Mouse (Mus musculus): ENCODE data around the gene Gigyf1. TPM values are rescaled to one million over a fixed set of nuclear protein-coding genes. Genes with fewer than 3 reads are reported as not detected.

Gene Gigyf1
- polyA plus RNA-seq, 1 experiment from 2014 or later, result 19.4 TPM

GRCm38 (mm10) chr5:137530588-137531413 lies 12.5 kb downstream of the Gigyf1 start:
- peak; percentile 57 for ATAC-seq
- under 1% methylated on average over 40 of the region's 46 CpGs for WGBS
- H3K9ac ChIP-seq (ENCODE audit: low read depth, low read length), result peak overlapping the region; percentile 100
- peak overlapping the region; percentile 96 for H3K4me3 ChIP-seq (ENCODE audit: low read depth, low read length)
- peak overlapping the region; percentile 99 for H3K27ac ChIP-seq (ENCODE audit: low read length)
- peaks cover 27% of the 10 kb centered on the region for H3K36me3 ChIP-seq (ENCODE audit: control insufficient read depth, insufficient read depth, low read length)
- H3K9me3 ChIP-seq (replicated peaks; ENCODE audit: control insufficient read depth, low read length, poor library complexity, severe bottlenecking), result no peaks in the 10 kb centered on the region
- H3K4me1 ChIP-seq (ENCODE audit: control insufficient read depth, insufficient read depth, low read length), result peaks cover 21% of the 10 kb centered on the region
- H3K27me3 ChIP-seq (ENCODE audit: control insufficient read depth, insufficient read depth, low read depth, low read length), result no peaks in the 10 kb centered on the region
- H3K4me2 ChIP-seq (ENCODE audit: low read length), result peak overlapping the region; percentile 90

- Histone ChIP-seq H3K27ac (ENCODE audit: low read length) (peak overlapping the region; percentile 99), H3K9ac (ENCODE audit: low read depth, low read length) (peak overlapping the region; percentile 100), H3K4me2 (ENCODE audit: low read length) (peak overlapping the region; percentile 90), H3K4me3 (ENCODE audit: low read depth, low read length) (peak overlapping the region; percentile 96), H3K4me1 (ENCODE audit: control insufficient read depth, insufficient read depth, low read length) (peaks cover 21% of the 10 kb centered on the region), H3K9me3 (replicated peaks; ENCODE audit: control insufficient read depth, low read length, poor library complexity, severe bottlenecking) (no peaks in the 10 kb centered on the region), H3K27me3 (ENCODE audit: control insufficient read depth, insufficient read depth, low read depth, low read length) (no peaks in the 10 kb centered on the region), H3K36me3 (ENCODE audit: control insufficient read depth, insufficient read depth, low read length) (peaks cover 27% of the 10 kb centered on the region)
- no peak; the same call in none of the 2 replicates for ATAC-seq
- under 1% methylated on average over 50 of the region's 51 CpGs for WGBS
Observed at GRCm38 (mm10) chr5:137531414-137532130, 13.2 kb downstream of the Gigyf1 start.

- H3K4me3 ChIP-seq (ENCODE audit: low read depth, low read length), result peak overlapping the region; percentile 96
- H3K27me3 ChIP-seq (ENCODE audit: control insufficient read depth, insufficient read depth, low read depth, low read length), result no peaks in the 10 kb centered on the region
- H3K36me3 ChIP-seq (ENCODE audit: control insufficient read depth, insufficient read depth, low read length), result peaks cover 26% of the 10 kb centered on the region
- peak overlapping the region; percentile 90 for H3K4me2 ChIP-seq (ENCODE audit: low read length)
- H3K9me3 ChIP-seq (replicated peaks; ENCODE audit: control insufficient read depth, low read length, poor library complexity, severe bottlenecking), result no peaks in the 10 kb centered on the region
- peak overlapping the region; percentile 100 for H3K9ac ChIP-seq (ENCODE audit: low read depth, low read length)
- WGBS, result under 1% methylated on average over 19 of the region's 19 CpGs
- peak overlapping the region; percentile 99 for H3K27ac ChIP-seq (ENCODE audit: low read length)
- H3K4me1 ChIP-seq (ENCODE audit: control insufficient read depth, insufficient read depth, low read length), result peaks cover 20% of the 10 kb centered on the region
- no peak for ATAC-seq
Observed at GRCm38 (mm10) chr5:137532131-137532807, 13.9 kb downstream of the Gigyf1 start.

- Histone ChIP-seq H3K4me2 (ENCODE audit: low read length) (peak overlapping the region; percentile 90), H3K4me1 (ENCODE audit: control insufficient read depth, insufficient read depth, low read length) (peaks cover 17% of the 10 kb centered on the region), H3K36me3 (ENCODE audit: control insufficient read depth, insufficient read depth, low read length) (peaks cover 23% of the 10 kb centered on the region), H3K9me3 (replicated peaks; ENCODE audit: control insufficient read depth, low read length, poor library complexity, severe bottlenecking) (no peaks in the 10 kb centered on the region), H3K27ac (ENCODE audit: low read length) (peak overlapping the region; percentile 99), H3K27me3 (ENCODE audit: control insufficient read depth, insufficient read depth, low read depth, low read length) (no peaks in the 10 kb centered on the region), H3K9ac (ENCODE audit: low read depth, low read length) (peak overlapping the region; percentile 100), H3K4me3 (ENCODE audit: low read depth, low read length) (peak overlapping the region; percentile 96)
- no peak for ATAC-seq
- 1% methylated on average over 9 of the region's 12 CpGs for whole genome bisulfite sequencing
Observed at GRCm38 (mm10) chr5:137532808-137533116, 14.4 kb downstream of the Gigyf1 start.

GRCm38 (mm10) chr5:137533117-137533827 lies 14.9 kb downstream of the Gigyf1 start, which contains the start of the genes Epo and Gnb2:
Gene Epo, minus strand, starts transcription at chr5:137533242.
Gene Gnb2, minus strand, starts transcription at chr5:137533510.
- Histone ChIP-seq H3K9ac (ENCODE audit: low read depth, low read length) (peak within 1 kb of the TSS; percentile 100), H3K27ac (ENCODE audit: low read length) (peak within 1 kb of the TSS; percentile 99), H3K4me1 (ENCODE audit: control insufficient read depth, insufficient read depth, low read length) (peaks cover 17% of the 10 kb centered on the region), H3K4me3 (ENCODE audit: low read depth, low read length) (peak within 1 kb of the TSS; percentile 96), H3K9me3 (replicated peaks; ENCODE audit: control insufficient read depth, low read length, poor library complexity, severe bottlenecking) (no peaks in the 10 kb centered on the region), H3K36me3 (ENCODE audit: control insufficient read depth, insufficient read depth, low read length) (peaks cover 18% of the 10 kb centered on the region), H3K27me3 (ENCODE audit: control insufficient read depth, insufficient read depth, low read depth, low read length) (no peaks in the 10 kb centered on the region), H3K4me2 (ENCODE audit: low read length) (peak within 1 kb of the TSS; percentile 90)
- under 1% methylated on average over 35 of the region's 40 CpGs for WGBS
- ATAC-seq, result peak; percentile 57

- ATAC-seq, result no peak
- Histone ChIP-seq H3K9me3 (replicated peaks; ENCODE audit: control insufficient read depth, low read length, poor library complexity, severe bottlenecking) (no peaks in the 10 kb centered on the region), H3K9ac (ENCODE audit: low read depth, low read length) (no peak overlapping the region), H3K4me1 (ENCODE audit: control insufficient read depth, insufficient read depth, low read length) (peaks cover 9% of the 10 kb centered on the region), H3K36me3 (ENCODE audit: control insufficient read depth, insufficient read depth, low read length) (peaks cover 5% of the 10 kb centered on the region), H3K4me2 (ENCODE audit: low read length) (no peak overlapping the region), H3K27ac (ENCODE audit: low read length) (no peak overlapping the region), H3K4me3 (ENCODE audit: low read depth, low read length) (no peak overlapping the region), H3K27me3 (ENCODE audit: control insufficient read depth, insufficient read depth, low read depth, low read length) (no peaks in the 10 kb centered on the region)
- 97% methylated on average over 3 of the region's 3 CpGs for WGBS
Observed at GRCm38 (mm10) chr5:137534762-137535161, 16.4 kb downstream of the Gigyf1 start.

GRCm38 (mm10) chr5:137535318-137535717 lies 17.0 kb downstream of the Gigyf1 start:
- no peak overlapping the region for H3K4me2 ChIP-seq (ENCODE audit: low read length)
- peaks cover 4% of the 10 kb centered on the region for H3K4me1 ChIP-seq (ENCODE audit: control insufficient read depth, insufficient read depth, low read length)
- 81% methylated on average over 9 of the region's 9 CpGs for WGBS
- H3K27me3 ChIP-seq (ENCODE audit: control insufficient read depth, insufficient read depth, low read depth, low read length), result no peaks in the 10 kb centered on the region
- no peaks in the 10 kb centered on the region for H3K36me3 ChIP-seq (ENCODE audit: control insufficient read depth, insufficient read depth, low read length)
- H3K4me3 ChIP-seq (ENCODE audit: low read depth, low read length), result no peak overlapping the region
- no peak overlapping the region for H3K27ac ChIP-seq (ENCODE audit: low read length)
- H3K9ac ChIP-seq (ENCODE audit: low read depth, low read length), result no peak overlapping the region
- no peaks in the 10 kb centered on the region for H3K9me3 ChIP-seq (replicated peaks; ENCODE audit: control insufficient read depth, low read length, poor library complexity, severe bottlenecking)
- no peak for ATAC-seq

- peaks cover 3% of the 10 kb centered on the region; the same call in 1 of the 2 replicates for H3K4me1 ChIP-seq (ENCODE audit: control insufficient read depth, insufficient read depth, low read length)
- no peaks in the 10 kb centered on the region for H3K27me3 ChIP-seq (ENCODE audit: control insufficient read depth, insufficient read depth, low read depth, low read length)
- H3K9ac ChIP-seq (ENCODE audit: low read depth, low read length), result no peak overlapping the region
- no peak overlapping the region for H3K27ac ChIP-seq (ENCODE audit: low read length)
- H3K4me3 ChIP-seq (ENCODE audit: low read depth, low read length), result no peak overlapping the region
- no peaks in the 10 kb centered on the region for H3K36me3 ChIP-seq (ENCODE audit: control insufficient read depth, insufficient read depth, low read length)
- ATAC-seq, result no peak
- WGBS, result 58% methylated on average over 4 of the region's 4 CpGs
- no peak overlapping the region for H3K4me2 ChIP-seq (ENCODE audit: low read length)
- no peaks in the 10 kb centered on the region for H3K9me3 ChIP-seq (replicated peaks; ENCODE audit: control insufficient read depth, low read length, poor library complexity, severe bottlenecking)
Observed at GRCm38 (mm10) chr5:137537461-137537860, 19.1 kb downstream of the Gigyf1 start.

Measured in midbrain, embryonic 16.5 days (tissue).